Mouse (Mus musculus) spleen, adult 18-20 months (tissue): ENCODE data around the gene Prtg.

Source experiments
- DNase-seq, 2 experiments: peaks; one replicate each; pipeline ENCODE4 v3.0.0; 2022; ENCODE audit warnings: mixed read lengths in 2 of 2

Prtg gene

DNA sequence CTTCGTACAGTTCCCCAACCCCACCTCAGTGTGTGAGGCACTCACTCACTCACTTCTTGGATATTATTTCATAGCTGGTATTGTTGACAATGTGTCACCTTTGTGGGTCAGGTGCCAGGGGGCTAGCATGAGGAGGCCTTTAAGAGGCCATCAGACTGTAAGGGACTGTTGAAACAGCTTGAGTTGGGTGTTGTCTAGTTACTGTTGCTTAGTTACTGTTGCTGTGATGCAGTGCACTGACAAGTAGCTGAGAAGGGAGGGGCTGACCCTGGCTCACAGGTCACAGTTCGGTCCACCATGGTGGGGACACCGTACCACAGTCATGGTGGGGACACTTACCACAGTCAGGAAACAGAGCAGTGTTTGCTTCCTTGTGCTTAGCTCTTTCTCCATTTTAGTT lies 116.4 kb downstream of the Prtg start:
- DNase-seq, result no peak

DNA sequence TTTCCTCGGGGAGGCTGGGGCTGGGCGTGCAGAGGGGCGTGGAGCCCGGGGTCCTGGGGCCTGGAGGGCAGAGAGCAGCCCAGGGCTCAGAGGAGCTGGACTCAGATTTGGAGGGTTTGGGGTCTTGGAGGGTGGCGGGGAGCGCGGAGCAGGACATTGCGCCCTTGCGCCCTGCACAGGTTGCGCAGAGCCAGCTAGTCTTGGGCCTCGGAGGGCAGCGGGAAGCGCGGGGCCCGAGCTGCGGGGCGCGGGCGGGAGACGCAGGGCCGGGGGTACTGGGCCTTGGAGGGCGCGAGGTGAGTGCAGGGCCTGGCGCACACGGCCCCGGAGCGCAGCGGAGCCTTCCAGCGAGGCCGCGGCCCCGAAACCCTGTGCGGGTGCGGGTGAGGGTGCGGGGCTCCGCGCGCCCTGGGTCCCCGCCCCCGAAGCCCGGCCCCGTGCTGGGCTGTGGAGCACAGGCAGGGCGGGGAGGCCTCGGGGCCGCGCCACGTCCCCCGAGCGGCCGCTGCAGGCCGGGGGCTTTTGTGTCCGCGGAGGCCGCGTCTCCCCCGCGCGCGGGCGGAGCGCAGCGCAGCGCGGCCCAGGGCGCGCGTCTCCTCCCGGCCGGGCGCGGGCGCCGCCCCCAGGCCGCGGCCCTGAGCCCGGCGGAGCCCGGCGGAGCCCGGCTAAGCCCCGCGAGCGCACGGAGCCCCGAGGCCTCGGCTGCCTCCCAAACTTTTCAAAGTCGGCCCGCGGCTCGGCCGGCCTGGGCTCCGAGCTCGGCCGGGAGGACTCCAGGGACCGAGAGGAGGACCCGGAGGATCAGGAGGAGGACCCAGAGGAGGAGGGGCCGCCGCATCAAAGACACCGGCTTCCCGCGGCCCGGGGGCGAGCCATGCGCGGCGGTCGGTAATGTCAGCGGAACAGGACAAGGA lies 118.6 kb downstream of the Prtg start, which contains the start of gene Pygo1:
Gene Pygo1 (plus strand): TSS at position 625 of the 914 bp plus-strand sequence.
- DNase-seq, result peak in 1 of 2 experiments; percentile 4

DNA sequence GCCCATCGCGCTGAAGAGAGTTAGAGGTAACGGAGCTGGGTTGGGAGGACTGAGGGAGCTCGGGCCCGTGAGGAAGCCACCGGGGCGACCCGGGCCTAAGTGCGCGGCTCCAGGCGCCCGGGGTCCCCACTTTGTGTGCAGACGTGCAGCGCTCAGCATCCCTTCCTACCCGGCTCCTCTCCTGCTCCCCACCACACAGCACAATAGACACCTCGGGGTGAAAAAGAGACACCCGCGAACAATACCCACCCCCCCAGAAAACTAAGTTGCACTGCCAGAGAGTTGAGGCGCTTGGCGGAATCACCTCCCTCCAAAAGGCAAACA lies 119.2 kb downstream of the Prtg start:
- no peak for DNase-seq

DNA sequence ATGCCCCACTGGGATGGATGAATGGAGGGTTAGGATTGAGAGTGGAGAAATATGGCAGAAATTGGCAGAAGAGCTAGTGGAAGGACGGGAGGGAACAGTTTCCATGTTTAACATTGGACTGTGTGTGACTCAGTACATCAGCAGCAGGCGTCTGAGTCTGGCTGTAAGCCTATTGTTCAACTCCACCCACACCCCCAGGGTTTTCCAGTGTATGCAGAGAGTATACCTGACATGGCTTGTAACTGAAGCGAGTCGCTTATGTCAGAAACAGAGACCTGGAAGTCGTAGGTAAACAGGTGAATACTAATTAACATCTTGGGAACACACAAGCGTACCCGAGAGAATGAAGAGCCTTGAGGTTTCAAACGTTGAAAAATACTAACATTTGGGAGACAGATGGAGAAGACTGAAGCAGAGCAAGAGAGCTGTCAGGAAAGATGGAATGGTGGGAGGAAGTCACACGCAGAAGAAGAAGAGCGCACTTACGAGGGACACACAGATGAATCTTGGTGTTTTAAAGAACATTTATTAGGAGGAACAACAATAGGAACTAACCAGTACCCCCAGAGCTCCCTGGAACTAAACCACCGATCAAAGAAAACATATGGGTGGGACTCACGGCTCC lies 124.6 kb downstream of the Prtg start:
- no peak for DNase-seq

DNA sequence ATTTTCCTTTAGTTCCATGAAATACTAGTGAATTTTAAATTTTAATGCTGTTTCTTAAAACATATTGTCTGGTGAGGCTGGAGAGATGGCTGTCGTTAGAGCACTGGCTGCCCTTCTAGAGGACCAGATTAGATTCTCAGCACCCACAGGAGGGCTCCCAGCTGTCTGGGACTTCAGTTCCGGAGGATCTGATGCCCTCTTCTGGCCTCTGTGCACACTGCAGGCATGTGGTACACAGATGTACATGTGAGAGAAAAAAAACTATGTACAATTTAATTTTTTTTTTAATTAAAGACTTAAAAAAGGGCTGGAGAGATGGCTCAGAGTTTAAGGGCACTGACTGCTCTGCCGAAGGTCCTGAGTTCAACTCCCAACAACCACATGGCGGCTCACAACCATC lies 128.6 kb downstream of the Prtg start:
- DNase-seq, result no peak

DNA sequence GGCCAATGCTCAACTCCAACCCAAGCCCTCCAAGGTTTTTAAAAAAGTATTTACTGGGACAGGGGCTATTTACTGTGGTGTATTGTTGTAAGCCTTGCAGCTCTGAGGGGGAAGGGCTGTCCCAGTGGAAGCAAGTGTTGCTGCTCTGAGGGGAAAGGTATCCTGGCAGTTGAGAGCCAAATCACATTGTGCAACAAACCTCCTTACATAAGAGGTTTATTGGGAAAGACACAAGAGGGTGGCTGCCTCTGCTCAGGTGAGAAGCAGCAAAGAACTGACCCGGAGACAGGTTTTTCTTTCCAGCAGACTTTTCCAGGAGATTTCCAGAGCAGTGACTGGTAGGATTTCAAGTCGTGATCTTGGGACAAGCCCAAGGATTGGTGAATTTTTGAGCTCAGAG lies 129.6 kb downstream of the Prtg start:
- no peak for DNase-seq

DNA sequence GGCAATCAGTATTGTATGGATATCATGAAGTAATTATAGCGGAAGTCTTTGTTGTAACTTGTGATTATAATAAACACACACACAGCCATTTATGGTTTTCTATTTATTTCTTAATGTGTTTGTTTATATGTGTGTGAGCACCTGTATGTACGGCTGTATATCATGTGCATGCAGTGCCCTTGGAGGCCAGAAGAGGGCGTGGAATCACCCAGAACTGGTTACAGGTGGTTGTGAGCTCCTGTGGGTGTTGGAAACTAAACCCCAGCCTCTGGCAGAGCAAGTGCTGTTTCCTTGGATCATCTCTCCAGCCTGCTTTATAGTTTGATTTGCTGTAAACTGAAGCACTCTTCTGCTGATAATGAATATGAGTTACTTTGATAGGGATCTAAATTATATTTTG lies 136.8 kb downstream of the Prtg start:
- DNase-seq, result no peak

DNA sequence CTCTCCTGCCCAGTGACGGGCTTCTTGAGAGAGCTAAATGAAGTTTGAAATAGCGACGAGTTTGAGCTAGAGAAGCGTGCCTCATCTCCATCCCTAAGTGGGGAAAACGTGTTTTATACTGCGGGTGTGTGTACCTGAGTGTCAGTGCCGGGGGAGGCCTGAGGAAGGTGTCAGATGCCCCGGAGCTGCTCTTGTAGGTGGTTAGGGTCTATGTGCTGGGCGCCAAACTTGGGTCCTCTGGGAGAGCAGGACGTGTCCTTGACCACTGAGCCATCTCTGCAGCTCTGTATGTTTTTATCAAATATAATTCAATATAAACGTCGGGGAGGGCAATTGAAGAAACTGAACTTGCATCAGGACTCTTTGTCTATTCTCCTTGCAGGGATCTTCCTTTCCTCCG lies 137.6 kb downstream of the Prtg start:
- DNase-seq, result no peak

DNA sequence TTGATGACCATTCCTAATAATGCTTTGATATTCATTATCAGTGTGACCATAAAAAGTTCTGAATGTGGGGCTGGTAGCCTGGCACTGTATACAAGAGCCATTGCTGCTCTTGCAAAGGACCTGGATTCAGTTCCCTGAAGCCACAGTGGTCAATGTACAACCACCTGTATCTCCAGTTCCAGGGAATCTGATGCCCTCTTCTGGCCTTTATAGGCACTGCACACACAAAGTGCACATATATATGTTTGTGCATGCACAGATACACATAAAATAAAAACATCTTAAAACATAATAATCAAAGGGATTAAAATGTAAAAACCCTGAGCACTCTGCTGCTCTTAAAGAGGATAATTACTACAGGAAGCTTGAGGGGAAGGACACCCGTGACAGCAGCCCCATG lies 140.3 kb downstream of the Prtg start:
- DNase-seq, result no peak

DNA sequence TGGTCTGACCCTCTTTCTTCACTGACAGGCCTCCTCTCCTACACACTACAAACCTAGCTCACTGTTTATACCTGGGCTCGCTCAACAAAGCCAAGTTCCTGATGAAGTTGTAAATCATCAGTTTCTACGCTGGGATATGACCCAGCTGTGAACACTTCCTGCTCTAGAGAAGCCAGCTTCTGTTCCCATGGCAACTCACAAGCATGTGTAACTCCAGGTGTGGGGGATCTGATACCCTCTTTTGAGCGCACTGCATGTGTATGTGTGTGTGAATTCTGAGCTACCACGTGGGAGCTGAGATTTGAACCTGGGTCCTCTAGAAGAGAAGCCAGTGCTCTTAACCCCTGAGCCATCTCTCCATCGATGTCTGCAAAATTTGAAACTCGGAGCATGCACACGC lies 142.9 kb downstream of the Prtg start:
- DNase-seq, result no peak

DNA sequence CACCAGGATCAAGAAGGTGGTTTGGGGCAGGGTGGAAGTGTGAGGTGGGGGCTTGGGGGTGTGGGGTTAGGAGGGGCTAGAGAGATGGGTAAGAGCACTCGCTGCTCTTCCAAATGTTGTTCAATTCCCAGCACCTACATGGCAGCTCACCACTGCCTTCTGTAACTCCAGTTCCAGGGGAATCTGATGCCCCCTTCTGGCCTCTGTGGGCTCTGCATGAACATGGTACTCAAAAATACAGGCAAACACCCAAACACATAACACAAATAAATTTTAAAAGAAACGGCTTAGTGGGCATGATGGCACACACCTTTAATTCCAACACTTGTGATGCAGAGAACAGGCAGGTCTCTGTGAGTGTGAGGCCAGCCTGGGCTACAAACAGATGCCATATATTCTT lies 148.1 kb downstream of the Prtg start:
- DNase-seq, result no peak

DNA sequence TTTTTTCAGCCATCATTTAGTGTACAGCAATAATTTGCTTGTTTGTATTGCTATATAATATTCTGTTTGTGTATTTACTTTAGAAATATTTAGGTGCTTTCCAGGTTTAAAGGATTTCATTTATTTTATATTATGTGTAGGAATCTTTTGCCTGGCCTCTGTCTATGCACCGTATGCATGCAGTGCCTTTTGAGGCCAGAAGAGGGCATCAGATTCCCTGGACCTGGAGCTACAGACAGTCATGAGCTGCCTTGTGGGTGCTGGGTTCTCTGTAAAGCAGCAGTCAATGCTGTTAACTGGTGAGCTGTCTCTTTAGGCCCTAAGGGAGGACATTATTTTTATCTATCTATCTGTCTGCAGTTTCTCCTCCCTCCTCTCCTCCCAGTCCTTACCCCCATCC lies 148.9 kb downstream of the Prtg start:
- peak in 1 of 2 experiments; percentile 38 for DNase-seq

DNA sequence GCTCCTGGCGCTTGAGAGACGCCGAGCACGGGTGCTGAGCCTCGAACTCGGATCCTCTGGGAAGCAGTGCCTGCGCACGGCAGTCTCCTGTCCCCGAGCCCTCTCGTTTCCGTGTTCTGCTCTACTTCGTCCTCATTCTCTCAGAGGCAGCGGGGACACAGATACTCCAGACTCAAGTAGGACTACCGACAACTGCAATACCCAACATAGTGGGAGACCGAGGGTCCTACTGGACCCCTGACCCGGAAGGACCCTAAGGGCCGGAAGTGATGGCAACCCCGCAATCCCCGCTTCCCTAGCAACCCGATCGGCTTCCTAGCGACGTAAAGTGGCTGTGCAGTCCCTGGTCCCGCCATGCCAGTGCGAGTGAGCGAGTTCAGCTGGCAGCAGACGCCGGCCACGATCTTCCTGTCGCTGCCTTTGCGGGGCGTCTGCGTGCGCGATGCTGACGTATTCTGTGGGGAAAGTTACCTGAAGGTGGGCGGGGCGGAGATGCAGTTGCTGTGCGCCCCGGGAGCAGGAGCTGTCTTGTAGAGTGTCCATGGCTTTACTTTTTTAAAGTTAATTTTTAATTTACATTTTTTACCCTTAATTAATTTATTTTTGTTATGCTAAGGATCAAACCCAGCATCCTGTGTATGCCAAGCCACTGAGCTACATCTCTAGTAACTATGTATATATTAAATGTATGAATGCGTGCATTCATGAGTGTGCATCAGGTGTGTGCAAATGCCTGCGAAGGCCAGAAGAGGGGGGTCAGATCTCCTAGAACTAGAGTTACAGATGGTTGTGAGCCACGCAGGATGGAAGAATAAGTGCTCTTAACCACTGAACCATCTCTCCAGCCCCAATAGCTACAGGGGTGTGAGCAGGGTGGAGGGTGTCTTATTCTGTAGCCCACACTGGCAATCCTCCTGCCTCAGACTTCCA lies 152.1 kb downstream of the Prtg start, which contains the start of the genes Dyx1c1 and Gm44503:
Gene Dyx1c1 (plus strand): TSS at position 265 of the 930 bp plus-strand sequence.
Gene Gm44503 (plus strand): TSS at position 332 of the 930 bp plus-strand sequence.
- peak; percentile 65 to 66 for DNase-seq

DNA sequence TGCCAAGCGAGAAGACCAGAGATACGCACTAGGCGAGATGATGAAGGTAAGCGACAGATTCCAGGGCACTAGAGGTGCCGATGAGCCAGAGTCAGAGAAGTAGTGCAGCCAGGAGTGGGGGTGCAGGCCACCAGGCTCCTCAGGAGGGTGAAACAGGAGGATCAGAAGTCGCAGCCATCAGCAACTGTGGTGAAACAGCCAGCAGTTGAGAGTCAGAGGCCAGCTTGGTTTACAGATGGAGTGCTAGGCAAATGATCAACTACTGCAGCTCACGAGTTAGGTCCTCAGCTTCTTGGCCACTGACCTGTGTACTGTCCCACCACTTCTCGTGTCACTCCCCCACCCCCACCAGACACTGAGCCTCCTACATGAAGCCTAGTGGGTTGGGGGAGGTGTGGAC lies 154.7 kb downstream of the Prtg start:
- no peak for DNase-seq

DNA sequence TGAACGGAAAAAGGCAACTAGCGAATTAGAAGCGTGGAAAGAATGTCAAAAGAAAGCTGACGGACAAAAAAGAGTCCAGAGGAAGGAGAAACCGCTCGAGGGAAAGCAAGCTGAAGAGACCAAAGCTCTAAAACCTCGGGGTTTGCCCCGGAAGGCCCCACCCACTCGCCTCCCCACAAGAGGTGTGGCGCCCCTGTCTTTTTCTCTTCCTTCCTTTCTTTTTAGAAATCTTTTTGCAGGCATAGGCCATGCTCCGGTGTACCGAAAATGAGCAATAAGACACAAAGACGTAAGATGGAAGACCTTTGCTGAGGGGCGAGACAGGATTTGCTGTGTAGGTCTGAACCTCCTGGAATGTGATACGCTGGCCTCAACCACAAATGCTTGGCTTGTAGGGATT lies 155.3 kb downstream of the Prtg start:
- DNase-seq, result peak; percentile 39 to 42
